Mouse (Mus musculus) ES-E14 (cell line): Measurements from ENCODE around the gene Efhc1.

Experiments used
- HCFC1 ChIP-seq: IDR thresholded peaks from 2 replicates; pipeline ENCODE4 v1.6.1; 2012; ENCODE audit warnings: low read length, inconsistent platforms, borderline replicate concordance; ENCODE audit not compliant: insufficient read depth
- MAFK ChIP-seq: IDR thresholded peaks from 2 replicates; pipeline ENCODE4 v1.6.1; 2014; ENCODE audit warnings: mild to moderate bottlenecking, low read depth, low read length, inconsistent platforms; ENCODE audit not compliant: insufficient read depth
- ZNF384 ChIP-seq: IDR thresholded peaks from 2 replicates; pipeline ENCODE4 v1.6.1; 2012; ENCODE audit warnings: low read depth, low read length, inconsistent platforms

DNA sequence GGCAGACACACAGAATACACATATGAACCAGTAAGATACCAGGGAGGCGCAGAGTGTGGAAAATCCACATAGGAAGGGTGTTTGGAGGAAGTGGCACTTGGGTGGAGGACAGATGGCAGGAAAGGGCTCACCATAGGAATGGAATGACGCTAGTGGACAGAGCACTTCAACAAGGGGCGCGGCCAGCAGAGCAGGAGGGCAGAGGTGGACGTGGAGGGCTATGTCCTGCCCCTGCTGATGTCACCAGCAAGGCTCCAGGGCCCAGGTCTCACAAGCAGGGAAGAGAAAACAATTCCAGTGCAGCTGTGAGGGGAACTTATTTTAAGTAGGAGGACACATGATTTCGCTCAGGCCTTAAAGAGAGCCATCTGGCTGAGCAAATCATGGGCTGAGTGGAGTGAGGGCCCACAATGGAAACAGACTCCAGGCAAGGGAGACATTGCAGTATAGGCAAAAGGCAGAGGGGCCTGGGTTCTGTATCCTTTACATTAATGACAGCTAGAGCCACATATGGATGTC, 58.9 kb downstream of the Efhc1 start:
- TF ChIP-seq HCFC1, result no peak
- TF ChIP-seq ZNF384, result no peak
- TF ChIP-seq MAFK, result no peak
